Mouse (Mus musculus) heart, postnatal 25 days (tissue): ENCODE measurements around the gene Vmn2r17. TPM values are rescaled to one million over a fixed set of nuclear protein-coding genes. Genes with fewer than 3 reads are reported as not detected.

ENCODE experiments used
- DNase-seq: peaks from one replicate; pipeline ENCODE4 v3.0.0; 2022; ENCODE audit warnings: low spot score
- intact Hi-C: fragments of 180-260 bp; cut with DNase I; formaldehyde crosslinking; loops from one replicate; pipeline ENCODE4 v1.15.1; 2025
- total RNA-seq, 2 experiments: library from RNA; stranded (reverse); gene quantifications; 2 replicates each; pipeline ENCODE4 v1.2.3; 2021

Vmn2r17 gene
- total RNA-seq, result not detected

GRCm38 (mm10) chr5:109419388-109419787 is at the start of gene Vmn2r17:
Gene Vmn2r17, plus strand, starts transcription at chr5:109419688.
- no peak for DNase-seq
- intact Hi-C loops, result no loop called here

- DNase-seq, result no peak
- intact Hi-C loops, result no loop called here
These were observed 47.4 kb downstream of the Vmn2r17 start for GRCm38 (mm10) chr5:109466576-109467506.

GRCm38 (mm10) chr5:109506729-109507128 is 87.2 kb downstream of the Vmn2r17 start:
- intact Hi-C loops, result loop anchor here (2.0 to 10.0 kb wide), 2 partner anchors 90 to 518 kb away; no protein-coding TSS in a partner anchor
- no peak for DNase-seq

Other genes starting within 250 kb of the Vmn2r17 start
- gene Vmn2r13, start 227.5 kb upstream of the Vmn2r17 start, total RNA-seq, result not detected
- not detected for gene Vmn2r14, start 195.0 kb upstream of the Vmn2r17 start, total RNA-seq
- not detected for gene Vmn2r15, start 122.0 kb upstream of the Vmn2r17 start, total RNA-seq
- not detected for gene Vmn2r16, start 89.5 kb upstream of the Vmn2r17 start, total RNA-seq
- gene Crlf2, start 139.3 kb downstream of the Vmn2r17 start, total RNA-seq, result 1 to 10 TPM; 6.3 to 7.1 TPM